Mouse (Mus musculus) T-helper 1 cell (primary cell): ENCODE results near the gene Spz1.

Experiments
- in situ Hi-C: fragments of 300-600 bp; cut with MboI, MseI; formaldehyde crosslinking; loops from one replicate; pipeline ENCODE4 v1.15.1; 2025; ENCODE audit warnings: high pct_unique_total_duplicates

Gene Spz1

DNA sequence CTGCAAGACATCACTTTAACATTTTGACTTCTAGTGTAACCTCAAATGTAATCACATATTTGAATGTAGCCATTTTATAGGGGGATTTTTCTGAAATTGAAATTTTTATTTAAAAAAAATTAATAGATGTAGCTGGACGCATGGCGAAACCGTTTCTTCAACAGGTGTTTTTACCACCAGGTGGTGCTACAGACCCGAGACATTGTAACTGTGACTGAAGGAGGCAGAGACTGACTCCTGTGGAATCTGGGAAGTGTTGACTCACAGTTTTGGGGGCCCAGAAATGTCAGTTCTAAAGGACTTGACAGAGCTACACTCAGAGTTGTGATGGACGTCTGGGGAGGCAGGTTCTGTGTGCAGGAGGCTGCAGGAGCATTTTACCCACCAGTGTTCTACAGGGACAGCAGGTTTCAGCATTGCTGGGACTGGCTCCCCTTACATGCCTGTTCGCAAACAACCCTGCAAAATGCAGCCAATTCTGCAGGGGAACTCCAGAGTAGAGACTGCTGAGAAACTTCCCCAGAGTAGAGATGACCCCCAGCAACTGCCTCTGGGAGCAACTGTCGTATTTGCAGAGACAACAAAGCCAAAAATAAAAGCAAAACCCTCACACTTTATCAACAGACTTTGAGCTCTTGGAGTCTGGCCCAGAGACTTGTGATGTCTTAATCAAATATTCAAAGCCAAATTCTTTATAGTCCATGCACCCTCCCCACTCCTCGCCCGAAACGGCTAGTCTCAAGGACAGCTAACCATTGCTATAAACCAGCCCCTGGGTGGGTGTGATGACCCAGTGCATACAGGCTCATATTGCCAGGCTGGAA, 4.5 kb upstream of the Spz1 start:
- in situ Hi-C loops: no loop called here

GRCm38 (mm10) chr13:92578210-92578609, 2.2 kb upstream of the Spz1 start:
- in situ Hi-C loops: loop anchor here (5.0 to 10.0 kb wide), 2 partner anchors 164 to 1137 kb away; no protein-coding TSS in a partner anchor

DNA sequence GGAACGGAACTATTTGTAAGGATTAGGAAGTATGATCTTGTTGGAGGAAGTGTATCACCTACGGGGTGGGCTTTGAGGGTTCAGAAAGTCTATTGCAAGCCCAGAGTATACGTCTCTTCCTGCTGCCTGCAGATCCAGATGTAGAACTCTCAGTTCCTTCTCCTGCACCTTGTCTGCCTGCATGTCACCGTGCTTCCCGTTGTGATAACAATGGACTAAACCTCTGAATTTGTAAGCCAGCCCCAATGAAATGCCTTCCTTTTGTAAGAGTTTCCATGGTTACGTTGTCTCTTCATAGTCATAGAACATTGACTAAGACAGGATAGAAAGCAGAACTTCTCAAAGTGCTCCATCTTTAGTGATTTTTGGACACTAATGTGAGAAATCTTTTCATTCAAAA, 716 bp upstream of the Spz1 start:
- in situ Hi-C loops: loop anchor here (5.0 to 10.0 kb wide), 2 partner anchors 166 to 1138 kb away; no protein-coding TSS in a partner anchor

- in situ Hi-C loops: loop anchor here (10.0 kb wide), 1 partner anchor 475 kb away; no protein-coding TSS in a partner anchor
These were observed 16.5 kb downstream of the Spz1 start for GRCm38 (mm10) chr13:92559429-92559828.

- in situ Hi-C loops: loop anchor here (10.0 kb wide), 1 partner anchor 478 kb away; no protein-coding TSS in a partner anchor
These were observed 18.7 kb downstream of the Spz1 start for GRCm38 (mm10) chr13:92557229-92557628.

DNA sequence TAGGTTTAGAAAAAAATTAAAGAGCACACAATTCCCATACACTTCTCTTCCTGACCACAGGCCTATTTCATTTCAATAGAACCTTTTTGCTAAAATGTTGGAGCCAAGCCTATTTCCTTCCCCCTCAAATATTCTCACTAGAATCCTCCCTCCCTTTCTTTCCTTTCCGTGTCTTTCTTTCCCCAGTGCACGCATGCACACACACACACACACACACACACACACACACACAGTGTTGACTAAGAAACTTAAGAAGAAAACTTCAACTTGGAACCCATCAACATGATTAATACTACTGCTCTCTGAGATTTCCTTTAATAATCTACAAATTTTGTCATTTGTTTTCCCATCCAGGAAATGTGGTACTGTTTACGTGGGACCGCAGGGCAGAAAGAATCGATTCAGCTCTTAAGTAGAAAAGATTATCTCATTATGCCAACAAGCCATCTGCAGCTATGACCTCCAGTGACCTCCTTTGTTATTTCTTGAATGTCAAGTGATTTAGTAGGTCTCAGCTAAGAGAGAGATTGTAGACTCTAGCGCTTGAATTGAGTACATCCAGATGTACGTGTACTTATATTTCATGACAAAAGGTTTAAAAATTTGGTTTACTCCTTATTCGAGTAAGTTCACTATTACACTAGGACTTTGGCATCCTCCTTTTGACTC, 19.4 kb downstream of the Spz1 start:
- in situ Hi-C loops: loop anchor here (10.0 kb wide), 1 partner anchor 478 kb away; no protein-coding TSS in a partner anchor

DNA sequence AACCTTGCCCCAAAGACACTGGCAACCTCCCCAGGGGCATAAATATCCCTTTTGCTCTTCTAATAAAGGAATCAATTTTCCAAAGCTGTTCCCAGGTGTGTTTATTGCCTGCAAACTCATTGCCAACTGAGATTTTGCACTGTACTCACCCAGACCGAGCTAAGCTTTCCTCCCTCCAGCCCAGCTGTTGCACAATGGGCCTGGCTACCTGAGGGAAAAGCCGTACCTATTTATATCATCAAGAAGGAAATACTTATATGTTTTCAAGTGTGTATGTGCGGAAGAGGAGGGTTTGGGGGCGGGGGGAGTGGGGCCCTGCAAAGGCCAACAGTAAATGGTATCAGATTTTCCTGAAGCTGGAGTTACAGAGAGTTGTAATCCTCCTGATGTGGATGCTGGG, 28.9 kb downstream of the Spz1 start:
- in situ Hi-C loops: no loop called here

DNA sequence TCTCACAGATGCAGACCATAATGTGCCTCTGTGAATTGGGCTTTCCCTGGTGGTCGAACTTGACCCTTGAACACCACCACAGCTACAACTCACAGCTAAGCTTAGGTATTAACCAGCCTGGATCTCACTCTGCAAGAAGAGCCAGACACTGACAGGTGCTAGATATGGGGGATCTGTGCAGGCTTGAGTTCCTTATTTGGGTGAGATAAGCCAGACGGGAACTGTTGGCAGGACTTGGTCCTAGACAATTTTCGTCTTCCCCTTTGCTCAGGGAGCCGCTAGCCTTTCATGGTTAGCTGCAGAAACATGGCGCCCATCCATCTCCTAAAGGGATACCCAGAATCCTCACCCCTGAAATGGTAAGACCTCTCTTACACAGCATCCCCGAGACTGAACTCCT, 35.0 kb downstream of the Spz1 start:
- in situ Hi-C loops: no loop called here

- in situ Hi-C loops: no loop called here
These were observed 36.8 kb downstream of the Spz1 start for GRCm38 (mm10) chr13:92539126-92539525.

DNA sequence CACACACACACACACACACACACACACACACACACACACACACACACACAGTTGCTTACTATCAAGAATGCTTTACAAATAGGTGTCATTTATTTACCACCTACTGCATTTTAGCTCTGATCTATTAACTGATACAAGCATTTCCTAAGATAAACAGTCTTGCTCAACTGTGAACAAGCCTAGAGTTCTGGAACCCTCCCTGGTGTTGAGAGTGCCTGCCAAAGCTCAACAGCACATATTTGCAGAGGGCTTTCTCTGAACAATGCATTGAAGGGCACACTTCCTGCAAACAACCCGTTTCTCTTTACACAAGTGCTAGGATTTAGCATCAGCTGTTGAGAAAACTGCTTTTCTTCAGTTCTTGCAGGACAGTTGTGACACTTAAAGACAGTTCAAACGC, 42.2 kb downstream of the Spz1 start:
- in situ Hi-C loops: no loop called here

DNA sequence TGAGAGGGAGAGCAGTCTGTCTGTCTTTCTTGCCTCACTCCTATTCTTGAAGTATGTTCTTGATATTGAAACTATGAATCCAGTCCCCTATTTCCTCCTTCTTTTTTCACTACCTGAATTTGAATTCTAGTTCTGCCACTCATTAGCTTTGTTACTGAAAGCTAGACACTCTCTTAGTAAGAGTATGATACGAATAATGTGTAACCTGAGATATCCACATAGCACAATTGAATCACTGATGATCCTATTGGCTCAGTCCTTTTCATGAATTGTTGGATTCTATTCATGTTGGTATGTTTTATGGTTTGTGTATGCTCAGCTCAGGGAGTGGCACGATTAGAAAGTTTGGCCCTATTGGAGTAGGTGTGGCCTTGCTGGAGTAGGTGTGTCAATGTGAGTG, 43.8 kb downstream of the Spz1 start:
- in situ Hi-C loops: no loop called here

GRCm38 (mm10) chr13:92531237-92531636, 44.7 kb downstream of the Spz1 start:
- in situ Hi-C loops: no loop called here

GRCm38 (mm10) chr13:92530721-92531211, 45.2 kb downstream of the Spz1 start, which contains the start of gene Zfyve16:
Zfyve16 (minus strand) TSS chr13:92530868.
- in situ Hi-C loops: no loop called here

- in situ Hi-C loops: no loop called here
These were observed 45.9 kb downstream of the Spz1 start for GRCm38 (mm10) chr13:92529828-92530720.
